Mouse (Mus musculus): Measurements from ENCODE around the gene Pyy. TPM values are rescaled to one million over a fixed set of nuclear protein-coding genes. Genes with fewer than 3 reads are reported as not detected.

Pyy gene
- total and polyA plus RNA-seq, 3 experiments, result not detected

GRCm38 (mm10) chr11:102138447-102138740 lies 30.8 kb upstream of the Pyy start:
- dilution Hi-C loops (cut with MboI; ENCODE audit: extremely low pct_ligation_motif_present, extremely low pct_unique_long_range_greater_than_20kb, low sequenced_read_pairs) (no loop called here), in situ Hi-C loops (cut with MboI; ENCODE audit: low pct_ligation_motif_present, low pct_unique_long_range_greater_than_20kb, low sequenced_read_pairs) (loop anchor here (5.0 kb wide), 2 partner anchors 36 to 71 kb away; partner anchors contain the start of gene Ppy)
- TF ChIP-seq SMC3 (IDR thresholded peaks at IDR 0.05; ENCODE audit: low read depth, low read length), result peak; percentile 98
- TF ChIP-seq RAD21 (IDR thresholded peaks at IDR 0.05; ENCODE audit: low read depth, low read length), result peak; percentile 96
- TF ChIP-seq CTCF (conservative IDR thresholded peaks at IDR 0.05 in 1 of 2, IDR thresholded peaks at IDR 0.05 in 1 of 2; ENCODE audit: low read depth in 2 of 2, low read length in 2 of 2), result peak; percentile 88 to 99
- TF ChIP-seq JUN (IDR thresholded peaks at IDR 0.05; ENCODE audit: insufficient read depth, low read depth, low read length), result no peak
- TF ChIP-seq TCF12 (IDR thresholded peaks at IDR 0.05; ENCODE audit: low read depth, low read length), result peak; percentile 29; the same call in 1 of the 2 replicates
- TF ChIP-seq USF1 (IDR thresholded peaks at IDR 0.05; ENCODE audit: low read depth, low read length), result no peak
- no peak for TF ChIP-seq UBTF (IDR thresholded peaks at IDR 0.05; ENCODE audit: low read depth, low read length)
- no peak for TF ChIP-seq MYC (IDR thresholded peaks at IDR 0.05; ENCODE audit: low read depth, low read length)
- TF ChIP-seq NELFE (IDR thresholded peaks at IDR 0.05; ENCODE audit: low read depth, low read length), result peak; percentile 47; the same call in 1 of the 2 replicates
- TF ChIP-seq MXI1 (IDR thresholded peaks at IDR 0.05; ENCODE audit: low read depth, low read length), result no peak
- TF ChIP-seq NRF1 (IDR thresholded peaks at IDR 0.05; ENCODE audit: low read depth, low read length), result no peak
- TF ChIP-seq USF2 (conservative IDR thresholded peaks at IDR 0.05; ENCODE audit: low read depth, low read length), result no peak
- no peak for TF ChIP-seq ETS1 (conservative IDR thresholded peaks at IDR 0.05; ENCODE audit: low read depth, low read length)
- TF ChIP-seq RCOR1 (conservative IDR thresholded peaks at IDR 0.05; ENCODE audit: low read depth, low read length), result no peak
- peak; percentile 71 for TF ChIP-seq ZC3H11A (IDR thresholded peaks at IDR 0.05; ENCODE audit: low read depth, low read length)
- peak; percentile 59; the same call in 1 of the 2 replicates for TF ChIP-seq IRF4 (IDR thresholded peaks at IDR 0.05; ENCODE audit: low read depth, low read length)
- peak overlapping the region; percentile 80 for H3K4me2 ChIP-seq (ENCODE audit: insufficient read depth, low read depth, poor library complexity, severe bottlenecking)
- no peaks in the 10 kb centered on the region for H3K36me3 ChIP-seq (replicated peaks in 1 of 2; ENCODE audit: control insufficient read depth in 1 of 2, insufficient read depth in 1 of 2, low read length in 1 of 2)
- H3K9me3 ChIP-seq (replicated peaks; ENCODE audit: low read length), result no peaks in the 10 kb centered on the region
- DNase-seq (ENCODE audit: extremely low read depth), result peak; percentile 66
- peaks cover 0 to 7% of the 10 kb centered on the region in 2 experiments; a peak in 2 of 4 replicates for H3K4me1 ChIP-seq (ENCODE audit: control insufficient read depth in 1 of 2, insufficient read depth in 2 of 2)
- no peak overlapping the region for H3K27ac ChIP-seq (ENCODE audit: insufficient read depth, low read depth)
- H3K4me3 ChIP-seq (replicated peaks in 1 of 3; ENCODE audit: low read depth in 2 of 3, low read length in 2 of 3, poor library complexity in 1 of 3), result no peak overlapping the region
- peaks cover 70% of the 10 kb centered on the region for H3K27me3 ChIP-seq (replicated peaks)
- no peak overlapping the region; the same call in 1 of the 2 replicates for H3K9ac ChIP-seq (ENCODE audit: insufficient read depth, low read depth)
- no peaks in the 10 kb centered on the region for H3K79me2 ChIP-seq (replicated peaks; ENCODE audit: control insufficient read depth, extremely low read depth, insufficient read depth, poor library complexity, severe bottlenecking)

GRCm38 (mm10) chr11:102137625-102138446 lies 30.2 kb upstream of the Pyy start:
- TF ChIP-seq IRF4 (IDR thresholded peaks at IDR 0.05; ENCODE audit: low read depth, low read length) (0 out of 2 replicates have a peak, but pooled peaks have one; percentile 13), ELF1 (IDR thresholded peaks at IDR 0.05; ENCODE audit: low read depth, low read length) (peak; percentile 41; the same call in 1 of the 2 replicates), MYC (IDR thresholded peaks at IDR 0.05; ENCODE audit: low read depth, low read length) (no peak)

More at GRCm38 (mm10) chr11:102137625-102138446, 30.2 kb upstream of the Pyy start:
- Histone ChIP-seq H3K36me3 (replicated peaks in 1 of 2; ENCODE audit: control insufficient read depth in 1 of 2, insufficient read depth in 1 of 2, low read length in 1 of 2) (no peaks in the 10 kb centered on the region), H3K4me1 (ENCODE audit: control insufficient read depth in 1 of 2, insufficient read depth in 2 of 2) (peaks cover 0 to 7% of the 10 kb centered on the region in 2 experiments; a peak in 2 of 4 replicates), H3K9me3 (replicated peaks; ENCODE audit: low read length) (no peaks in the 10 kb centered on the region), H3K9ac (ENCODE audit: insufficient read depth, low read depth) (no peak overlapping the region; the same call in 1 of the 2 replicates), H3K27ac (ENCODE audit: insufficient read depth, low read depth) (no peak overlapping the region), H3K4me2 (ENCODE audit: insufficient read depth, low read depth, poor library complexity, severe bottlenecking) (peak overlapping the region; percentile 80), H3K27me3 (replicated peaks) (peaks cover 69% of the 10 kb centered on the region), H3K79me2 (replicated peaks; ENCODE audit: control insufficient read depth, extremely low read depth, insufficient read depth, poor library complexity, severe bottlenecking) (no peaks in the 10 kb centered on the region), H3K4me3 (replicated peaks in 1 of 3; ENCODE audit: low read depth in 2 of 3, low read length in 2 of 3, poor library complexity in 1 of 3) (no peak overlapping the region)
- dilution Hi-C loops (cut with MboI; ENCODE audit: extremely low pct_ligation_motif_present, extremely low pct_unique_long_range_greater_than_20kb, low sequenced_read_pairs), result no loop called here
- peak; percentile 56 for DNase-seq (ENCODE audit: extremely low read depth)
- in situ Hi-C loops (cut with MboI; ENCODE audit: low pct_ligation_motif_present, low pct_unique_long_range_greater_than_20kb, low sequenced_read_pairs), result loop anchor here (5.0 kb wide), 2 partner anchors 36 to 71 kb away; partner anchors contain the start of gene Ppy
